Mouse (Mus musculus): ENCODE data around the gene Tex35.

Tex35 gene

DNA sequence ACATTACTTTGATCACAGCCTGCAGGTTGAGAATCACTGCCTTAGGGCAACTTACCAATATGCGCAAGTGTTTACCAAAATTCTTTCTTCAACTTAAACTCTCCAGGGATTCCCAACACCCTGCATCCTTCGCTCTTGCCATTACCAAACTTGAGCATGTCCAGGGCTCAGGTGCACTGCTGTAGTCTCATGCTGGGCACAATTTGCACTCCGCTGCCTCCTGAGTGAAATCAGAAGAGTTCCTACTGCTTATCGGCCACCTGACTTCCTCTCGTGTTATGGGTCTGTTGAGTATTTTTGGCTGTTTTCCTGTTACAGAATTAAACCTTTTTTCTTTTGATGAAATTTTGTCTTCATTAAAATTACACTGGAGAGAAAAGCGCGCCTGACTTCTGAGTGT, 53.8 kb downstream of the Tex35 start:
- ATAC-seq (ENCODE audit: low TSS enrichment): no peak

DNA sequence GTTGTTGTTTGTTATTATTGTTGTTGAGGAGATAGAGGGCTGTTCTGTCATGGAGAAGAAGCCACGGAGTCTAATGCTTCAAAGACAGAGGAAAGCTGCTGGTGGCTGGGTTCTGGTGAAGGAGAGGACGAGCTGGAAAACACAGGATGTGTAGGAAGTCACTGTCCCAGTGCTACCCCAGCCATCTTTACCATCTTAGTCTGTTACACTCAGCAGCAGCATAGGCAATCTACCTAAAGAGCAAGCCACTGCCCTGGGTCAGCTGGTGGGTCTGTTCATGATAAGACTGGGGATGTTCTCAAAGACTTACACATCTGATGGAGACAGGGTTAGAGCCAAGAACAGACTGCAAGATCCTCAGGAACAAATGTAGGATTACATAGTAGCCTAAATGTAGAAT, 58.6 kb downstream of the Tex35 start:
- ATAC-seq (ENCODE audit: low TSS enrichment): no peak
